Mouse (Mus musculus): Measurements from ENCODE around the gene Heatr9.

- TF ChIP-seq ETS1 (IDR thresholded peaks at IDR 0.05; ENCODE audit: low read depth, low read length) (no peak), CTCF (IDR thresholded peaks at IDR 0.05 in 2 of 3, conservative IDR thresholded peaks at IDR 0.05 in 1 of 3; ENCODE audit: control insufficient read depth in 1 of 3, insufficient read depth in 1 of 3, low read depth in 2 of 3, low read length in 3 of 3, poor library complexity in 1 of 3, severe bottlenecking in 1 of 3) (no peak), CHD1 (IDR thresholded peaks at IDR 0.05; ENCODE audit: low read depth, low read length) (no peak), E2F4 (IDR thresholded peaks at IDR 0.05; ENCODE audit: borderline replicate concordance, low read depth, low read length) (no peak)
Observed at GRCm38 (mm10) chr11:83517153-83517552, 4.8 kb downstream of the Heatr9 start.

Measured in MEL (cell line).